Mouse (Mus musculus): Measurements from ENCODE around the gene Rybp. TPM values are rescaled to one million over a fixed set of nuclear protein-coding genes. Genes with fewer than 3 reads are reported as not detected.

The Rybp gene
- polyA plus RNA-seq, 1 experiment from 2014 or later: 13.8 TPM

DNA sequence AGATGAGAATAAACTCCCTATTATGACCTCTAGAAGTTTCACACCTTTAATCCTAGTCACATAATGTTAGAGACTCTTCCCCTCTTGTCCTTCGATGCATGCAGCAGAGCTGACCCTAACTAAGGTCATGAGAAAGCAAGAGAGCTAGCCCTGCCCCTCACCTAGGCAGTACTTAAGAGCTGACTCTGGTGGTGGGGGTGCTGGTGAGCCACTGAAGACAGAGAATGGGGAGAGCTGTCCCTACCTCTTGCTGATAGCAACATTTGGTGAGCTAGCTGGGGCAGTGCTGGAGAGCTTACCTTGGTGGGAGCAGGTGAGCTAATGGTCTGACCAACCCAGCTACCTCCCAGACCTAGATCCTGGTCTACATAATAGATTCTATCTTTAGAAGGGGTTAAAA, 8.4 kb downstream of the Rybp start:
- DNase-seq (ENCODE audit: low spot score): no peak
- Histone ChIP-seq H3K27ac (ENCODE audit: low read depth) (no peak overlapping the region), H3K9me3 (ENCODE audit: control insufficient read depth, low read length) (no peaks in the 10 kb centered on the region), H3K4me2 (ENCODE audit: low read length) (no peak overlapping the region), H3K27me3 (replicated peaks; ENCODE audit: control insufficient read depth, insufficient read depth, low read length) (no peaks in the 10 kb centered on the region), H3K4me1 (replicated peaks; ENCODE audit: control insufficient read depth, insufficient read depth, low read length) (peaks cover 15% of the 10 kb centered on the region; the same call in 1 of the 2 replicates), H3K9ac (ENCODE audit: low read length) (no peak overlapping the region), H3K4me3 (ENCODE audit: low read depth, low read length) (no peak overlapping the region), H3K36me3 (ENCODE audit: control insufficient read depth, insufficient read depth, low read length) (0 out of 2 replicates have a peak, but pooled peaks cover 3% of the 10 kb centered on the region)
- ATAC-seq (replicated peaks; ENCODE audit: low FRiP score, low TSS enrichment, low read depth): no peak
- 82% methylated on average over 1 of the region's 1 CpGs for WGBS

DNA sequence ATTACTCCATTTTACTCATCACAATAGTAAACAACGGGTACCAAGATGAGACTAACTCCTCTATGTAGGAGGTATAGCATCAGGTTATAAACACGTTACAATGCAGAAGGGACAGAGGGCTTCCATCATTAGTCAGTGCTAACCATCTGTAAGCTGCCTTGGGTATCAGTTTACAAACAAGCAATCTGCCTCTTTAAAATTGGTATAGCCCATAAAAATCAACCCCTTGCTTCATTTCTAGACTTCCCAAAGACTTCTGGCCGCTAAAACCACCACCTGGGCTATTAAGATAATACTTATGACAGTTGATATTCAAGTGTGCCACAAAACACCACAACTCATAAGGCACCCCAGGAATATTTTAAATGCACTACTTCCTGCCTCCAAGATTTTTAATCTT, 10.9 kb downstream of the Rybp start:
- Histone ChIP-seq H3K36me3 (ENCODE audit: control insufficient read depth, insufficient read depth, low read length) (no peaks in the 10 kb centered on the region), H3K4me2 (ENCODE audit: low read length) (no peak overlapping the region), H3K4me3 (ENCODE audit: low read depth, low read length) (no peak overlapping the region), H3K27ac (ENCODE audit: low read depth) (no peak overlapping the region), H3K9me3 (ENCODE audit: control insufficient read depth, low read length) (no peaks in the 10 kb centered on the region), H3K9ac (ENCODE audit: low read length) (no peak overlapping the region), H3K4me1 (replicated peaks; ENCODE audit: control insufficient read depth, insufficient read depth, low read length) (peaks cover 11% of the 10 kb centered on the region; the same call in 1 of the 2 replicates), H3K27me3 (replicated peaks; ENCODE audit: control insufficient read depth, insufficient read depth, low read length) (no peaks in the 10 kb centered on the region)
- whole genome bisulfite sequencing: 84% methylated on average over 3 of the region's 3 CpGs
- DNase-seq (ENCODE audit: low spot score): no peak
- ATAC-seq (replicated peaks; ENCODE audit: low FRiP score, low TSS enrichment, low read depth): no peak

GRCm38 (mm10) chr6:100275643-100276042, 11.6 kb downstream of the Rybp start:
- DNase-seq (ENCODE audit: low spot score) (no peak), ATAC-seq (replicated peaks; ENCODE audit: low FRiP score, low TSS enrichment, low read depth) (no peak)
- Histone ChIP-seq H3K4me2 (ENCODE audit: low read length) (no peak overlapping the region), H3K27ac (ENCODE audit: low read depth) (no peak overlapping the region), H3K4me1 (replicated peaks; ENCODE audit: control insufficient read depth, insufficient read depth, low read length) (peaks cover 11% of the 10 kb centered on the region; the same call in 1 of the 2 replicates), H3K9me3 (ENCODE audit: control insufficient read depth, low read length) (no peaks in the 10 kb centered on the region), H3K4me3 (ENCODE audit: low read depth, low read length) (no peak overlapping the region), H3K36me3 (ENCODE audit: control insufficient read depth, insufficient read depth, low read length) (no peaks in the 10 kb centered on the region), H3K27me3 (replicated peaks; ENCODE audit: control insufficient read depth, insufficient read depth, low read length) (no peaks in the 10 kb centered on the region), H3K9ac (ENCODE audit: low read length) (no peak overlapping the region)

GRCm38 (mm10) chr6:100273556-100273955, 13.7 kb downstream of the Rybp start:
- Histone ChIP-seq H3K9ac (ENCODE audit: low read length) (no peak overlapping the region), H3K4me1 (replicated peaks; ENCODE audit: control insufficient read depth, insufficient read depth, low read length) (no peaks in the 10 kb centered on the region), H3K4me2 (ENCODE audit: low read length) (no peak overlapping the region), H3K27ac (ENCODE audit: low read depth) (no peak overlapping the region), H3K36me3 (ENCODE audit: control insufficient read depth, insufficient read depth, low read length) (no peaks in the 10 kb centered on the region), H3K27me3 (replicated peaks; ENCODE audit: control insufficient read depth, insufficient read depth, low read length) (no peaks in the 10 kb centered on the region), H3K9me3 (ENCODE audit: control insufficient read depth, low read length) (no peaks in the 10 kb centered on the region), H3K4me3 (ENCODE audit: low read depth, low read length) (no peak overlapping the region)
- no peak for ATAC-seq (replicated peaks; ENCODE audit: low FRiP score, low TSS enrichment, low read depth)
- WGBS: 42% methylated on average over 1 of the region's 1 CpGs
- no peak for DNase-seq (ENCODE audit: low spot score)

DNA sequence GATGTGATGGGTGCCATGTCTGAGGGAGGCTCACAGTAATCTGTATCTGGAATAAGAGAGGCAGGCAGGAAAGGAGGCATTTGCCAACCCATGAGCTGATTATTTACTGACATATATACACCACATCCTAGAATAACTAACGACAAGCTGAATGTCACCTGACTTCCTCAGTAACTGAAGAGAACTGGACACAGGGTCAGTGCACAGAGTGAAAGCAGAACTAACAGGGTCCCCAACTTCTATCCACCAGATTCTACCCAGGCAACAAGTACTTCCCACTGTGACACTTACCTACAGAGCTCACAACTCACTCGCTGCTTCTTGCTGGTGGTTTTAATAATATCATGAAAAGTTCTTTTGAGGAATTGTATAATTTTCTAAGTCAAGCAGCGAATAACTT, 15.3 kb downstream of the Rybp start:
- H3K4me1 ChIP-seq (replicated peaks; ENCODE audit: control insufficient read depth, insufficient read depth, low read length): no peaks in the 10 kb centered on the region
- H3K9me3 ChIP-seq (ENCODE audit: control insufficient read depth, low read length): no peaks in the 10 kb centered on the region
- H3K27ac ChIP-seq (ENCODE audit: low read depth): no peak overlapping the region
- H3K4me2 ChIP-seq (ENCODE audit: low read length): no peak overlapping the region
- DNase-seq (ENCODE audit: low spot score): no peak
- no peaks in the 10 kb centered on the region for H3K36me3 ChIP-seq (ENCODE audit: control insufficient read depth, insufficient read depth, low read length)
- H3K4me3 ChIP-seq (ENCODE audit: low read depth, low read length): no peak overlapping the region
- no peak for ATAC-seq (replicated peaks; ENCODE audit: low FRiP score, low TSS enrichment, low read depth)
- no peaks in the 10 kb centered on the region for H3K27me3 ChIP-seq (replicated peaks; ENCODE audit: control insufficient read depth, insufficient read depth, low read length)
- H3K9ac ChIP-seq (ENCODE audit: low read length): no peak overlapping the region
- WGBS: 73% methylated on average over 3 of the region's 3 CpGs

DNA sequence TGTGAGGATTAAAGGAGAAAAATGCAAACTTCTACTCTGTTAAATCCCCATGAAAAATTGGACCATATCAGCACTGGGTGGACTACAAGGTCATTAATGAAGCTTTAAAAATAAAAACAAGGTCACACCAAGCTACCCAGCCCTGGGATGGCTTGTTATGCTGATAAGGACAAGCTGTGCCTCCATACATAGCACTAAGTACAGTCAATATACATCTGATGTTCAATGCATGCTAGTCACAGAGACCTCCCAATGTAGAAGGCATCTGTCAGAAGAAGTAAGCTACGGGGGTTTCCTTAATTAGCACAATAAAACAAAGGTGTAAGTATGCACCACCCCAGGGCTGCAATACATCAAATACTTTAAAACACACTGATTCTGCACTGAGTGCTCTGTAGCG, 16.5 kb downstream of the Rybp start:
- Histone ChIP-seq H3K4me3 (ENCODE audit: low read depth, low read length) (no peak overlapping the region), H3K27me3 (replicated peaks; ENCODE audit: control insufficient read depth, insufficient read depth, low read length) (no peaks in the 10 kb centered on the region), H3K9me3 (ENCODE audit: control insufficient read depth, low read length) (no peaks in the 10 kb centered on the region), H3K4me2 (ENCODE audit: low read length) (no peak overlapping the region), H3K9ac (ENCODE audit: low read length) (no peak overlapping the region), H3K27ac (ENCODE audit: low read depth) (no peak overlapping the region), H3K4me1 (replicated peaks; ENCODE audit: control insufficient read depth, insufficient read depth, low read length) (no peaks in the 10 kb centered on the region), H3K36me3 (ENCODE audit: control insufficient read depth, insufficient read depth, low read length) (no peaks in the 10 kb centered on the region)
- DNase-seq (ENCODE audit: low spot score): no peak
- ATAC-seq (replicated peaks; ENCODE audit: low FRiP score, low TSS enrichment, low read depth): no peak
- 76% methylated on average over 2 of the region's 2 CpGs for WGBS

- Histone ChIP-seq H3K27ac (ENCODE audit: low read depth) (no peak overlapping the region), H3K36me3 (ENCODE audit: control insufficient read depth, insufficient read depth, low read length) (no peaks in the 10 kb centered on the region), H3K4me1 (replicated peaks; ENCODE audit: control insufficient read depth, insufficient read depth, low read length) (peaks cover 22% of the 10 kb centered on the region; the same call in 1 of the 2 replicates), H3K27me3 (replicated peaks; ENCODE audit: control insufficient read depth, insufficient read depth, low read length) (no peaks in the 10 kb centered on the region), H3K9ac (ENCODE audit: low read length) (no peak overlapping the region), H3K4me2 (ENCODE audit: low read length) (no peak overlapping the region), H3K4me3 (ENCODE audit: low read depth, low read length) (no peak overlapping the region), H3K9me3 (ENCODE audit: control insufficient read depth, low read length) (no peaks in the 10 kb centered on the region)
- no peak for ATAC-seq (replicated peaks; ENCODE audit: low FRiP score, low TSS enrichment, low read depth)
- DNase-seq (ENCODE audit: low spot score): no peak
- 97% methylated on average over 1 of the region's 1 CpGs for WGBS
These were observed 27.7 kb downstream of the Rybp start for GRCm38 (mm10) chr6:100259607-100260006.

DNA sequence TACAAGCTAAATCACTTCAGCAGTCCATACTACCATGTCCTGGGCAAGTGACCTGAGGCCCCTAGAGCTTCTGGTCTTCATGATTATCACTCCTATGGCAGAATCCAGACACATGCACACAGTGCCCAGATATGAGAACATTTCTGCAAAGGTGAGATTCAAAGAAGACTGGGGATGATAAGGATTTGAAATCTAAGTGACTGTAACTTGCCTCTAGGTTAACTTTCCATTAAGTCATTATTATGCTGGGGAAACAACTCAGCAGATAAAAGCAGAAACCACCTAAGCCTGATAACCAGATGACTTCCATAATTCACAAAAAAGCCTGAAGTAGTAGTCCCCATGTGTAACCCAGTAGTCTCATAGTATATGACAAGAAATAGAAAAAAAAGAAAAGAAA, 29.0 kb downstream of the Rybp start:
- Histone ChIP-seq H3K9me3 (ENCODE audit: control insufficient read depth, low read length) (no peaks in the 10 kb centered on the region), H3K4me2 (ENCODE audit: low read length) (no peak overlapping the region), H3K4me3 (ENCODE audit: low read depth, low read length) (no peak overlapping the region), H3K9ac (ENCODE audit: low read length) (no peak overlapping the region), H3K4me1 (replicated peaks; ENCODE audit: control insufficient read depth, insufficient read depth, low read length) (peaks cover 16% of the 10 kb centered on the region; the same call in 1 of the 2 replicates), H3K27me3 (replicated peaks; ENCODE audit: control insufficient read depth, insufficient read depth, low read length) (no peaks in the 10 kb centered on the region), H3K27ac (ENCODE audit: low read depth) (no peak overlapping the region), H3K36me3 (ENCODE audit: control insufficient read depth, insufficient read depth, low read length) (no peaks in the 10 kb centered on the region)
- ATAC-seq (replicated peaks; ENCODE audit: low FRiP score, low TSS enrichment, low read depth): no peak
- no peak for DNase-seq (ENCODE audit: low spot score)

DNA sequence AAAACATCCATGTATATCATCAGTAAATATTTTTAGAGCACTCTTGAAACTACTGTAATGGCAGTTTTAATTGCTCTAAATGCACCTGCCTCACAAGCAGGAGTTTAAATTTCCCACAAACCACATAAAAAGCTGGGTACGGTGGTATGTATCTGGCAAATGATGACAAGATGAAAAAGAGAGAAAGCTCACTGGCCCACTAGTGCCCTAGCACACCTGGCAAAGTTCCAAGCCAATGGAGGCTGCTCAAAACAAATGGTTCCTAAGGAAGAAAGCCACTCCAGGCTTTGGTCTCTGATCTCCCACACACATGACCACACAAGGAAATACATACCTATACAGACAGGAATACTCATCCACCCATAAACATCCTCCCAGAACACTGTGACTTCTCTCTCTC, 31.9 kb downstream of the Rybp start:
- no peak overlapping the region for H3K4me3 ChIP-seq (ENCODE audit: low read depth, low read length)
- WGBS: 28% methylated on average over 1 of the region's 1 CpGs
- no peaks in the 10 kb centered on the region for H3K9me3 ChIP-seq (ENCODE audit: control insufficient read depth, low read length)
- no peaks in the 10 kb centered on the region for H3K27me3 ChIP-seq (replicated peaks; ENCODE audit: control insufficient read depth, insufficient read depth, low read length)
- H3K27ac ChIP-seq (ENCODE audit: low read depth): no peak overlapping the region
- H3K9ac ChIP-seq (ENCODE audit: low read length): no peak overlapping the region
- DNase-seq (ENCODE audit: low spot score): no peak
- no peak for ATAC-seq (replicated peaks; ENCODE audit: low FRiP score, low TSS enrichment, low read depth)
- H3K4me1 ChIP-seq (replicated peaks; ENCODE audit: control insufficient read depth, insufficient read depth, low read length): peaks cover 17% of the 10 kb centered on the region; the same call in 1 of the 2 replicates
- H3K4me2 ChIP-seq (ENCODE audit: low read length): no peak overlapping the region
- H3K36me3 ChIP-seq (ENCODE audit: control insufficient read depth, insufficient read depth, low read length): no peaks in the 10 kb centered on the region

All from intestine, embryonic 14.5 days (tissue).